Mouse (Mus musculus): Measurements from ENCODE around the gene F9. TPM values are rescaled to one million over a fixed set of nuclear protein-coding genes. Genes with fewer than 3 reads are reported as not detected.
"Not testable (repeated sequence)": the region's sequence is repeated elsewhere in the genome, so short reads cannot be mapped to it uniquely, and the experiment has no call there.

F9 gene
- polyA plus RNA-seq (2015; fragmentation: Nextera tagmentation; extraction: Ambion mirVana): not detected in 2 replicates

DNA sequence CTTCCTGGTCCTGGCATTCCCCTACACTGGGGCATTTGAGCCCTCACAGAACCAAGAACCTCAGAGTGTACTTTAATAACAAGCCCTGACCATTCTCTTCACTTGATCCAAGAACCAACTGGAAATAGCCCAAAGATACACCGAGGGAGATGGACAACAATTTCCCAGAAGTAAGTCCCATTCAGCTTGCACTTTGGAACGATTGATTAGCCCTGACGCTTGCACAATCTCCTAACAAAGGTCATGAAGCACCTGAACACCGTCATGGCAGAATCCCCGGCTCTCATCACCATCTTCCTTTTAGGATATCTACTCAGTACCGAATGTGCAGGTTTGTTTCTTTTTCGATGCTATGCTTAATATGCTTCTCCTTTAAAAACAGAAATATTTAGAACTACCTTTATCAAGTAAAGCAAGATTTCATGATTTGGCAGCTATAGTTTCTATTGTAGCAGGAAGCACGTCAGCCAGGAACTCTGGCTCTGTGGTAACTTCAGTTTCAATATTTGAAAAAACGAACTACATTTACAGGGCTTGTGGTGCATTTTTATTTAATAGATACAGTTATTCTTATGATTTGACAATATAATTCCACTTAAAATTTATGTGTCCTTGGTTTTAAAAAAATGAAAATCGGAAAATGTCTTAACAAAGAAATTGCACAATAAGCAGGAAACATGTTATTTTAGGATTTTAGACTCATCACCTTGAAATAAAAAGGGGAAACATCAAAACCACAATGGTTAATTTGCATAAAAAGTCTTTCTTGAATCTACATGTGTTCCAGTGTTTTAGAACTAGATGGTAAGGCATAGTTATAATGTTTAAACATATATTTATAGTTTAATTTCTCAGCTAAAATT, at the start of gene F9:
F9 (plus strand) TSS at position 244 of the 863 bp plus-strand sequence.
- Histone ChIP-seq H3K27ac (no peak within 1 kb of the TSS), H3K27me3 (no peaks in the 10 kb centered on the region), H3K4me1 (replicated peaks) (no peaks in the 10 kb centered on the region), H3K4me3 (replicated peaks) (no peak within 1 kb of the TSS), H3K9ac (replicated peaks) (no peak within 1 kb of the TSS), H3K36me3 (no peaks in the 10 kb centered on the region), H3K4me2 (replicated peaks) (no peak within 1 kb of the TSS), H3K9me3 (no peaks in the 10 kb centered on the region)
- WGBS: 88% methylated on average over 10 of the region's 10 CpGs
- no peak for ATAC-seq

DNA sequence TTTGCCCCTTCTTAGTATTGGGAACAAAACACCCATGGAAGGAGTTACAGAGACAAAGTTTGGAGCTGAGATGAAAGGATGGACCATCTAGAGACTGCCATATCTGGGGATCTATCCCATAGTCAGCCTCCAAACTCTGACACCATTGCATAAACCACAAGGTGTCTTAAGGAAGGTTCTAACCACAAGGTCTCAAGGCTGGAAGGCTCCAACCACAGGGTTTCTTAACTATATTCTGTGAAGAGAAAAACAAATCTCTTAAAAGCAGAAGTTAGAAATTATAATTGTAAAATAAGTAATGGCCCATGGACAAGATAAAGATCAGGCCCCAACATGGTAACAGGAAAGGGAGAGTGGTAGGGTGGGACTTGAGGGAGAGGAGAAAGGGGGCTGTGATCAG, 29.5 kb upstream of the F9 start:
- not testable (repeated sequence) for H3K27me3 ChIP-seq; H3K27ac ChIP-seq; H3K4me3 ChIP-seq (replicated peaks); ATAC-seq; H3K4me2 ChIP-seq (replicated peaks); H3K36me3 ChIP-seq; H3K4me1 ChIP-seq (replicated peaks); H3K9ac ChIP-seq (replicated peaks); H3K9me3 ChIP-seq

DNA sequence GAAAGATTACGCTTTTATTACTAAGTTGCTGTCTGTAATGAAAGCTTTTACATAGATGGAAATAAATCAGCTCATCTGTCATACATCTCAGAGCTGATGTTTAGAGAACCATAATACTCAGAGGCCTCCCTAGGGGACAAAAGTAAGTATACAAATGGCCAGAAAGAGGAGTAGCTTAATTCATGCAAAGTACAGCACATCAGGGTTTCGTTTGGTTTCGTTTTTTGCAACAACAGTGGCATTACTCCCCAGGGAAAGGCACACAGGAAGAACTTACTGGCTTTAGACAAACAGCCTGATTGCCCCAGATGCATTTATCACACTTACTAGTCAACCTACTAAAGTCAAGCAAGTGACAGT, 800 bp downstream of the F9 start:
- no peaks in the 10 kb centered on the region for H3K4me1 ChIP-seq (replicated peaks)
- no peaks in the 10 kb centered on the region for H3K27me3 ChIP-seq
- no peak overlapping the region for H3K27ac ChIP-seq
- no peak overlapping the region for H3K4me2 ChIP-seq (replicated peaks)
- 73% methylated on average over 3 of the region's 3 CpGs for WGBS
- no peak for ATAC-seq
- no peak overlapping the region for H3K9ac ChIP-seq (replicated peaks)
- H3K36me3 ChIP-seq: no peaks in the 10 kb centered on the region
- H3K9me3 ChIP-seq: no peaks in the 10 kb centered on the region
- H3K4me3 ChIP-seq (replicated peaks): no peak overlapping the region

DNA sequence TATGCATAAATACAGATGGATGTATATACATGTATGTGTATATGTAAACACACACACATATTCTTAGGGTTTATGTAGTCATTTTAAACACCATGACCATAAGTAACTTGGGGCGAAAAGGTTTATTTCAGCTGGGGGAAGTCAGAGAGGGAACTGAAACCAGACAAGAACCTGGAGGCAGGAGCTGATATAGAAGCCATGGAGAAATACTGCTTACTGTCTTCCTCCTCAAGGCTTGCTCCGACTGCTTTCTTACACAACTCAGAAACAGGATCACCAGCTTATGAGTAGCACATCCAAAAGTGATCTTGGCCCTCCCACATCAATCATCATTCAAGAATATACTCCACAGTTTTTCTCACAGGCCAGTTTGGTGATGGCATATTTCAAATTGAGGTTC, 2.2 kb downstream of the F9 start:
- no peak for ATAC-seq
- no peak overlapping the region for H3K4me3 ChIP-seq (replicated peaks)
- H3K4me1 ChIP-seq (replicated peaks): no peaks in the 10 kb centered on the region
- H3K9me3 ChIP-seq: no peaks in the 10 kb centered on the region
- H3K36me3 ChIP-seq: no peaks in the 10 kb centered on the region
- 77% methylated on average over 2 of the region's 2 CpGs for WGBS
- H3K27me3 ChIP-seq: no peaks in the 10 kb centered on the region
- no peak overlapping the region for H3K27ac ChIP-seq
- no peak overlapping the region for H3K4me2 ChIP-seq (replicated peaks)
- H3K9ac ChIP-seq (replicated peaks): no peak overlapping the region

DNA sequence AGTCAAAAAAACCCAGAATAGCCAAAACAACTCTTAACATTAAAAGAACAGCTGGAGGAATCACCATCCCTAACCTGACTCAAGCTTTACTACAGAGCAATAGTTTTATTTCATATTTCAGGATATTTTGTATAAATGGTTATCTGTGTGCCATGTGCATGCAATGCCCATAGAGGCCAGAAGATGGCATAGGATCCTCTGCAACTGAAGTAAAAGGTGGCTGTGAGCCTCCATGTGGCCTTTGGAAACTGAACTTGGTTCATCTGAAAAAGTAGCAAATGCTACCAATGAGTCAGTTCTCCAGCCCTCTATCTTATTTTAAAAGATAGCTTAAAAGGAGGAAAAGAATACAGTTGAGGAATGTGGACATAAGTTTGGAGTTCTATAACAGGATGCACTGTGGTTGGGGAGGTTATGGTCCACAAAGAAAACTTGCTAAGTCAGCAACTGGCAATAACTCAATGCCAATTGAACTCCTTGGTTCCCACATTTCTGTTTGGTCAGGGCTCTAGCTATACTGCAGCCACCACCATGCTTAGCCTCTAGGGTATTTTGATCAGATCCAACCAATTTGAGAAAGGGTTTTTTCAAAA, 13.9 kb downstream of the F9 start:
- Histone ChIP-seq H3K4me3 (replicated peaks) (no peak overlapping the region), H3K4me2 (replicated peaks) (no peak overlapping the region), H3K9me3 (no peaks in the 10 kb centered on the region), H3K27me3 (no peaks in the 10 kb centered on the region), H3K9ac (replicated peaks) (no peak overlapping the region), H3K4me1 (replicated peaks) (no peaks in the 10 kb centered on the region), H3K27ac (no peak overlapping the region), H3K36me3 (no peaks in the 10 kb centered on the region)
- no peak for ATAC-seq

DNA sequence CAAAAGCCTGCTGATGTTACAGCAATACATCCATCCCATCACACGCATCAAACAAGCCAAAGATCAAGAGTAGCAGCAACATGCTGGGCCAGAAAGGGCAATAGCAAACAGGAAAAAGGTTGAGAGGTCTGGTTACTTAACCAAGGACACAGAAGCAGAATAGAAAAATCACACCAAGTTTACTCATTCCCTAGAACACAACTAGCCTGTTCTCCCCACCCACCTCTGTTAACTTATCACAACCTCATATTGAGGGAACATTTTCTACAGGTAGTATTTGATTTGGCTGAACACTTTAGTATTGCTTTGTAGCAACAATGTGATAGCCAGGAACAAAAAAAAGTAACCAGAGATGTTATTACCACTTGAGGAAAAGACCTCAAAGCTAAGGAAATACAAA, 15.3 kb downstream of the F9 start:
- WGBS: 100% methylated on average over 1 of the region's 1 CpGs
- H3K27ac ChIP-seq: no peak overlapping the region
- no peak overlapping the region for H3K4me3 ChIP-seq (replicated peaks)
- H3K36me3 ChIP-seq: no peaks in the 10 kb centered on the region
- no peaks in the 10 kb centered on the region for H3K27me3 ChIP-seq
- no peak for ATAC-seq
- H3K9ac ChIP-seq (replicated peaks): no peak overlapping the region
- no peaks in the 10 kb centered on the region for H3K4me1 ChIP-seq (replicated peaks)
- no peaks in the 10 kb centered on the region for H3K9me3 ChIP-seq
- no peak overlapping the region for H3K4me2 ChIP-seq (replicated peaks)

DNA sequence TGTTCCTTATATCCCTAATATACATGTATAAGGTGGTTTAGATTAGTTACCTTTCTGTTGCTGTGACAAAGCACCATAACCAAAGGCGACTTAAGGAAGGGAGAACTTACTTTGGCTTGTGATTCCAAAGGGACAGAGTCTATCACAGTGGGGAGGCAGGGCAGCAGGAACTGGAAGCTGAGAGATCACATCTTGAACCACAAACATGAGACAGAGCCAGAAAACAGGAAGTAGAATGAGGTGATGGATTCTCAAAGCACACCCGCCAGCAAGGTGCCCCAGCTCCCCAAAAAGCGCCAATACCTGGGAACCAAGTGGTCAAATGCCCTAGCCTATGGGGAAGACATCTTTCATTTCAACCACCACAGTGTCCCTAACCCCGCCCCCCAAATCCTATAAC, 21.7 kb downstream of the F9 start:
- H3K9ac ChIP-seq (replicated peaks): no peak overlapping the region
- H3K4me2 ChIP-seq (replicated peaks): no peak overlapping the region
- WGBS: 81% methylated on average over 4 of the region's 4 CpGs
- no peaks in the 10 kb centered on the region for H3K36me3 ChIP-seq
- no peak overlapping the region for H3K4me3 ChIP-seq (replicated peaks)
- no peaks in the 10 kb centered on the region for H3K4me1 ChIP-seq (replicated peaks)
- H3K27me3 ChIP-seq: no peaks in the 10 kb centered on the region
- H3K27ac ChIP-seq: no peak overlapping the region
- no peak for ATAC-seq
- no peaks in the 10 kb centered on the region for H3K9me3 ChIP-seq

DNA sequence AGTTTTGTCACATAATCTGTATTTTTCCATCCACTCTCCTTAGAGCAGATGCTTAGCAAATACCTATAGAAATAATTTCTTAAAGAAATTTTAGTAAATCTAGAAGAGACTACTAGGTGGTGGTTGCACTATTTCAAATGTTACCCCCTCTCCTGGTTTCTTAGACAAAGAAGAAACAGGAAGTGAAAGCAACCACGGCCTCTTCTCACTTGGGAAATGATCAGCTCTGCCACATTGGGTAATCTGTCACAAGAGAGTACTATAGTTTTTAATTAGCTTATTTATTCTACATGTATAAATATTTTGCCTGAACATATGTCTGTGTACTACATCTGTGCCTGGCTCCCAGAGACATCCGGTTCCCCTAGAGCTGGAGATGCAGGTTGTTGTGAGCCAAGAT, 22.3 kb downstream of the F9 start:
- ATAC-seq: no peak
- no peak overlapping the region for H3K9ac ChIP-seq (replicated peaks)
- no peaks in the 10 kb centered on the region for H3K4me1 ChIP-seq (replicated peaks)
- no peaks in the 10 kb centered on the region for H3K9me3 ChIP-seq
- WGBS: 78% methylated on average over 2 of the region's 2 CpGs
- no peak overlapping the region for H3K4me2 ChIP-seq (replicated peaks)
- no peak overlapping the region for H3K4me3 ChIP-seq (replicated peaks)
- H3K27me3 ChIP-seq: no peaks in the 10 kb centered on the region
- no peaks in the 10 kb centered on the region for H3K36me3 ChIP-seq
- no peak overlapping the region for H3K27ac ChIP-seq

DNA sequence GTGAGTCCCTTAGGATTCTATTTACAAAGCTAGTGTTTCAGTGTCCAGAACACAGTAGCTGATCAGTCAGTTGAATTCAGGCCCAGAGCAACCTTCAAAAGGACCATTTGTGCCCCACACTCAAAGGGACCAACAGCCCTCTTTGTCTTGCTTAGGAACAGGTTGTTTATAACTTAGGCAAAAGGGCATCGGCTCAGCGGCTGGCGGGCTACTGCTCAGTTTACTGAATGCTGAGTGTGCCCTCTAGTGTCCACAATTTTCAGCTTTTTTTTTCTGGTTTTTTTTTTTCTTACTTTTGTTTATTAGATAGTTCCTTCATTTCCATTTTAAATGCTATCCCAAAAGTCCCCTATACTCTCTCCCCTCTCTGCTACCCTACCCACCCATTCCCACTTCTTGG, 27.4 kb downstream of the F9 start:
- Histone ChIP-seq H3K9ac (replicated peaks) (no peak overlapping the region), H3K27ac (no peak overlapping the region), H3K27me3 (no peaks in the 10 kb centered on the region), H3K9me3 (no peaks in the 10 kb centered on the region), H3K4me2 (replicated peaks) (no peak overlapping the region), H3K4me1 (replicated peaks) (no peaks in the 10 kb centered on the region), H3K4me3 (replicated peaks) (no peak overlapping the region), H3K36me3 (no peaks in the 10 kb centered on the region)
- WGBS: 13% methylated on average over 3 of the region's 3 CpGs
- ATAC-seq: no peak

DNA sequence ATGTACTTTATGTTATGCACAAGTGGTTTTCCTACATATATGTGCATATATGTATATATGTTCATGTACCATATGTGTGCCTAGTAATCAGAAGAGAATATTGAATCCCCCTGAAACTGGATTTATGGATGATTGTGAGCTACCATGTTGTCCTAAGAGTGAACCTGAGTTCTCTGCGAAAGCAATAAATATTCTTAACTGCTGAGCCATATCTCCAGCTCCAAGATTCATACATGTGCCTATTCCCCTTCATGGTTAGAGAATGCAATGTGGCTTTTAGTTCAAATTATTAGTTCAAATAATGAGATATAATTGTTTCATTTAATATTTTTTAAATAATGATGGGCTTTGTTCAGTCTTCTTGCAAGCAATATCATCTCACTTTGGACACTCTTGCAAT, 55.5 kb downstream of the F9 start:
- Histone ChIP-seq H3K4me3 (replicated peaks) (no peak overlapping the region), H3K4me2 (replicated peaks) (no peak overlapping the region), H3K9me3 (no peaks in the 10 kb centered on the region), H3K27ac (no peak overlapping the region), H3K27me3 (no peaks in the 10 kb centered on the region), H3K9ac (replicated peaks) (no peak overlapping the region), H3K4me1 (replicated peaks) (no peaks in the 10 kb centered on the region), H3K36me3 (no peaks in the 10 kb centered on the region)
- WGBS: 98% methylated on average over 1 of the region's 1 CpGs
- no peak for ATAC-seq

DNA sequence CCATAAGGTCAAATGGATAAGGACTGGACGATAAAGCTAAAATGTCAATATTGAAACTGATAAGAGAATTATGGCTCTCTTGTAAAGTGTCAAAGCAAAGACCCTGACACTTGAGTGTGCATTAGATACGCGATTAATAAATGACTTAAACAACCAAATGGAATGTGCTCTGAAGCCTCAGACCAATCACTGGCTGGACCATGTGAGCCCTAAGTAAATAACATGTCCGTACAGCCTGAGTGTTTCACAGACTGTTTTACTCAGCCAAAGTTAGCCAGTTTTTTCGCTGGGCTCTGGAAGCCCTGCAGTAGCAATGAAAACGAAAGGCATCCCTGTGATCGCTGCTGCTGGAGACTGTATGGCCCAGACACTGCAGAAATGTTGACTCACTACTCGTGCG, 55.9 kb downstream of the F9 start:
- ATAC-seq: no peak

DNA sequence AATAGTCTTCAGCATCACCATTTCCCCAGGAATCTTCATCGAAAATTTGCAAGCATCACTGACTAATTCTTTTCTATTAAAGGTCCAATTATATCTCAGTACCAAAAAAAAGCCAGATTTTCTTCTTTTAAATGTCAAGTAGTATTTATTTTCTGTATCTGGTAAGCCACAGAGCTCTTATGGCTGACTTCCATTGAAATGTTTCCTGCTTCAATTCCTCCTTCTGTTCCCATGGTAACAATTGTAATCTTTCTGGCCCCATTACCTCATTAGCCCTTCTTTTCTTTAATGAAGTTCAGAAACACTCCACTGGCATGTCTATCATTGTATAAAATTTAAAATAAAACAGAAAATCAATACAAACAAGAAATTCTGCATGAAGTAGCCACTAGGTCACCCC, 76.1 kb downstream of the F9 start:
- Histone ChIP-seq H3K27ac (no peak overlapping the region), H3K9me3 (no peaks in the 10 kb centered on the region), H3K9ac (replicated peaks) (no peak overlapping the region), H3K4me3 (replicated peaks) (no peak overlapping the region), H3K4me2 (replicated peaks) (no peak overlapping the region), H3K4me1 (replicated peaks) (no peaks in the 10 kb centered on the region), H3K27me3 (no peaks in the 10 kb centered on the region), H3K36me3 (no peaks in the 10 kb centered on the region)
- WGBS: 76% methylated on average over 1 of the region's 1 CpGs
- no peak for ATAC-seq

More for the DNA sequence above, 55.9 kb downstream of the F9 start:
- no peaks in the 10 kb centered on the region for H3K4me1 ChIP-seq (replicated peaks)
- H3K9ac ChIP-seq (replicated peaks): no peak overlapping the region
- WGBS: 85% methylated on average over 9 of the region's 9 CpGs
- no peak overlapping the region for H3K4me3 ChIP-seq (replicated peaks)
- no peak overlapping the region for H3K27ac ChIP-seq
- no peaks in the 10 kb centered on the region for H3K27me3 ChIP-seq
- H3K9me3 ChIP-seq: no peaks in the 10 kb centered on the region
- no peaks in the 10 kb centered on the region for H3K36me3 ChIP-seq
- H3K4me2 ChIP-seq (replicated peaks): no peak overlapping the region
